Mouse (Mus musculus): Measurements from ENCODE around the gene Map3k1. TPM values are rescaled to one million over a fixed set of nuclear protein-coding genes. Genes with fewer than 3 reads are reported as not detected.

The Map3k1 gene
- polyA plus RNA-seq (2014; fragmentation: Nextera tagmentation; extraction: Ambion mirVana): 14.0 and 14.7 TPM in 2 replicates

DNA sequence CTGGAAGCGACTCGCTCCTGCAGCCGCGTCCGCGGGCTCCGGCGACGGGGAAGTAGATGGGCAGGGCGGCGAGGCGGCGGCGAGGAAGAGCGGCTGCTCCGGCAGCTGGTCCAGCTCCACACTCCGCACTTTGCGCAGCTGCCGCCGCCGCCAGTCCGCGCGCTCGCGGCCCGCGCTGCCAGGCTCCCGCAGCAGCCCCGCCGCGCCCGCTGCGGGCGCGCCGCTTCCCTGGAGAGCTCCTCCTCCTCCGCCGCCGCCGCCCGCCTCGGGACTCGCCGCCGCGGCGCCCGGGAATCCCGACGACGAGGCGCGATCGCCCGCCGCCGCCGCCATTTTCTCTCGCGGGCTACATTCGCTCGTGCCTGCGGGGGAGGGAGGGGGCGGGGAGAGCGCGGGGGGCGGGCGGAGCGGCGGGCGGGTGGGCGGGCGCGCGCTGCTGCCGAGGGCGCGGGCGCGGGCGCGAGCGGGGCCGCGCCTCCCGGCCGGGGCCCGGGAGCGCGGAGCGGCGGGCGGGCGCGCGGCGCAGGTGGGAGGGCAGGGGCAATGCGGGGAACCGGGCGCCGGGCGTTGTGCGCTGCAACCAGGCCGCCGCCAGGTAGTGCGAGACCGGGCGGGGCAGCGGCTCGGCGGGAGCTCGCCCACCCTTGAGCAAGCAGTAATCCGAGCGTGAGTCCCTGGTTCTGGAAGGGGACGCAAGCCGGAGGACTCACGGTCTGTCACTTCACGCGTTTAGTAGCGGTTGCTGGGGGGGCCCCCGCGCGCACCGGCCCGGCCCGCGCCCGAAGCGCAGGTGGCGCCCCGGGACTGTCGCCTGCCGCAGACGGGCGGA is at the start of gene Map3k1:
Gene Map3k1 (minus strand): TSS at position 357 of the 829 bp plus-strand sequence.
- peak within 1 kb of the TSS; percentile 96 for H3K4me3 ChIP-seq (replicated peaks; ENCODE audit: low read length)
- DNase-seq (ENCODE audit: low spot score) (peak; percentile 74), ATAC-seq (ENCODE audit: low FRiP score) (peak; percentile 87)
- peak within 1 kb of the TSS; percentile 93 for H3K4me2 ChIP-seq (replicated peaks)
- peak within 1 kb of the TSS; percentile 99 for H3K27ac ChIP-seq
- WGBS: 0% methylated on average over 61 of the region's 136 CpGs
- H3K27me3 ChIP-seq (ENCODE audit: control insufficient read depth, insufficient read depth, low read length): 0 out of 2 replicates have a peak, but pooled peaks cover 3% of the 10 kb centered on the region
- H3K4me1 ChIP-seq (replicated peaks; ENCODE audit: control insufficient read depth, insufficient read depth, low read length): peaks cover 25% of the 10 kb centered on the region
- no peaks in the 10 kb centered on the region for H3K9me3 ChIP-seq (ENCODE audit: control insufficient read depth, low read length)
- H3K9ac ChIP-seq: peak within 1 kb of the TSS; percentile 89
- no peaks in the 10 kb centered on the region for H3K36me3 ChIP-seq (replicated peaks; ENCODE audit: control insufficient read depth, insufficient read depth)

DNA sequence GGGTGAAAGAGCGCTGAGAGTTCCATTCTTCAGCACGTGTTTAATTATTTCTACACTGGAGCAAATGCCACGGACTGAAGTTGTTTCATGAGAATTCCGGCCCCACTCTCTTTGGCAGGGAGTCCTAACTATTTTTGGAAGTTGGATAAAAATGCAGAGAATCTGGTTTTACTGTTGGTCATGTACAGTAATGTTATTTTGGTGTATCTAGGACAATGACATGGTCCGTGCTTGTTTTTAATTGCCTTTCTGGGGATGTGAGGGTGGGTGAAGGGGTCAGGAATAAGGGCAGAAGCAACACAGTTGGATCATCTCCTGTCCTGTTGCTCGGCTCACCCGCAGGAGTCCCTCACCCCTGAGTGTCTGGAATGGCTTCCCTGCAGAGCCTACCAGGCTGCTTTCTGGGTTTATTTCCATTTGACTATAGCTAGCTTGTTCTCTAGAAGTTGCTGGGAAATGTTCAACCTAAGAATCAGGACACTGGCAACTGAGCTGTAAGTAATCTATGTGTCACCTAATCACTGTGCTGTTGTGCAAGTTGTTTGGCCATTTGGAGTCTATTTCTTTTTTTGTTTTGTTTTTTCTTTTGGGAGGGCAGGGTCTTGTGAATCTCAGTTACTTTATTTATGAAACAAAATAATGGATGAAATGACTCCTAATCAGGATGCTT is 48.1 kb upstream of the Map3k1 start:
- Histone ChIP-seq H3K4me3 (replicated peaks; ENCODE audit: low read length) (no peak overlapping the region), H3K27me3 (ENCODE audit: control insufficient read depth, insufficient read depth, low read length) (no peaks in the 10 kb centered on the region), H3K4me1 (replicated peaks; ENCODE audit: control insufficient read depth, insufficient read depth, low read length) (no peaks in the 10 kb centered on the region), H3K9ac (no peak overlapping the region), H3K4me2 (replicated peaks) (no peak overlapping the region), H3K9me3 (ENCODE audit: control insufficient read depth, low read length) (no peaks in the 10 kb centered on the region), H3K27ac (no peak overlapping the region), H3K36me3 (replicated peaks; ENCODE audit: control insufficient read depth, insufficient read depth) (no peaks in the 10 kb centered on the region)
- no peak for ATAC-seq (ENCODE audit: low FRiP score)
- WGBS: 65% methylated on average over 7 of the region's 7 CpGs
- DNase-seq (ENCODE audit: low spot score): no peak

DNA sequence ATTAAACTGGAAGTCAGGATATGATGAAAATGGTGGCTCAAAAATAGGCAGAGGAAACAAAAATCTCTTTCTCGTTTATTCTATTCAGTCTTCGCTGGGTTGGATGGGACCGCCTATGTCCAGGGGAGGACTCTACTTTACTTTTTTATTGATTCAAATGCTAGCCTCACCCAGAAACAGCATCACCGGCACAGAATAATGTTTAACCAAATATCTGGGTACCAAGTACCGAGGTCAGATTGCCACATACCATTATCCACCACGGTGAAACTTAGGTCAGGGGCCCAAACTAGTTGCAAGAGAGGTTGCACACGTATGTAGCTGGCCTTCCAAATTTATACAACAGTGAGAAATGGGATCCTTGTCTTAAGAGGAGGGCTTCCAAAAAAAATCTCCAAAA is 47.4 kb upstream of the Map3k1 start:
- no peaks in the 10 kb centered on the region for H3K36me3 ChIP-seq (replicated peaks; ENCODE audit: control insufficient read depth, insufficient read depth)
- no peaks in the 10 kb centered on the region for H3K9me3 ChIP-seq (ENCODE audit: control insufficient read depth, low read length)
- no peaks in the 10 kb centered on the region for H3K27me3 ChIP-seq (ENCODE audit: control insufficient read depth, insufficient read depth, low read length)
- 94% methylated on average over 7 of the region's 7 CpGs for WGBS
- no peak overlapping the region for H3K4me3 ChIP-seq (replicated peaks; ENCODE audit: low read length)
- H3K4me1 ChIP-seq (replicated peaks; ENCODE audit: control insufficient read depth, insufficient read depth, low read length): no peaks in the 10 kb centered on the region
- no peak overlapping the region for H3K4me2 ChIP-seq (replicated peaks)
- no peak overlapping the region for H3K27ac ChIP-seq
- no peak overlapping the region for H3K9ac ChIP-seq
- DNase-seq (ENCODE audit: low spot score) (no peak), ATAC-seq (ENCODE audit: low FRiP score) (no peak)

DNA sequence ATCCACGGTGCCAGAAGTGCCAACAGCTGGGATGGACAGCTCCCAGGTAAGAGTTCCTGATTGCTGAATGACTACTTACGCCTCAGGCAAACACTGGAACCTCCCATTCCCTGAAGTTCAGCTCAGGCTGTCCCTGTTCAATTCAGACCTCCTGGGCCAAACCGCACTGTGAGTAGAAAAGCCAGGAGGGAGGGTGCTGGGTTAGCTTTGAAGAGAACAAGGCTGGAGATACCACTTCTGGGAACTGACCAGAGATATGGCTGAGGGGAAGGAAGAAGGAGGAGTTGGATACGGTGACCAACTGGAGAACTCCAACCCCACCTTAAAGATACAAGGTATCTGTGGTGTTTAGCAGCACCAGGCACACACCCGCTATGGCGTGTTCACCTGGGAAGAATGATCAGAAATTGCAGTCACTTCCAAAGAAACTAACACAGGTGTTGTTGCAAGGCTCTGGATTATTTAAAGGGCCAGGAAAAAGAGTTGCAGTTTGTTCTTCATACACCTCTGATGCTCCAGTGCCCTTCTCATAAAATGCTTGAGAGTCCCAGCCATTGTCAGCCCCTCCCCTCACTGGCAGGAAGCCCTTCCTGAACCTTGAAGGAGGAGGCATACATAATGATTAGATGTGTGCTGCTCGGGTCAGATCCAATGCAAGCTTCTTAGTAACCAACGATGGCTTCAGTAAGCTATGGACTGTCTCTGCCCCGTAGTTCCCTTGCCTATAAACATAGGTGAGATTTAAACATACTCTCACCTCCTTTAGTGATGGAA is 43.8 kb upstream of the Map3k1 start:
- H3K27me3 ChIP-seq (ENCODE audit: control insufficient read depth, insufficient read depth, low read length): no peaks in the 10 kb centered on the region
- H3K4me3 ChIP-seq (replicated peaks; ENCODE audit: low read length): no peak overlapping the region
- 91% methylated on average over 9 of the region's 9 CpGs for WGBS
- H3K9ac ChIP-seq: no peak overlapping the region
- no peak overlapping the region for H3K27ac ChIP-seq
- H3K4me1 ChIP-seq (replicated peaks; ENCODE audit: control insufficient read depth, insufficient read depth, low read length): no peaks in the 10 kb centered on the region
- H3K4me2 ChIP-seq (replicated peaks): no peak overlapping the region
- H3K36me3 ChIP-seq (replicated peaks; ENCODE audit: control insufficient read depth, insufficient read depth): no peaks in the 10 kb centered on the region
- DNase-seq (ENCODE audit: low spot score): no peak
- H3K9me3 ChIP-seq (ENCODE audit: control insufficient read depth, low read length): no peaks in the 10 kb centered on the region
- ATAC-seq (ENCODE audit: low FRiP score): no peak

DNA sequence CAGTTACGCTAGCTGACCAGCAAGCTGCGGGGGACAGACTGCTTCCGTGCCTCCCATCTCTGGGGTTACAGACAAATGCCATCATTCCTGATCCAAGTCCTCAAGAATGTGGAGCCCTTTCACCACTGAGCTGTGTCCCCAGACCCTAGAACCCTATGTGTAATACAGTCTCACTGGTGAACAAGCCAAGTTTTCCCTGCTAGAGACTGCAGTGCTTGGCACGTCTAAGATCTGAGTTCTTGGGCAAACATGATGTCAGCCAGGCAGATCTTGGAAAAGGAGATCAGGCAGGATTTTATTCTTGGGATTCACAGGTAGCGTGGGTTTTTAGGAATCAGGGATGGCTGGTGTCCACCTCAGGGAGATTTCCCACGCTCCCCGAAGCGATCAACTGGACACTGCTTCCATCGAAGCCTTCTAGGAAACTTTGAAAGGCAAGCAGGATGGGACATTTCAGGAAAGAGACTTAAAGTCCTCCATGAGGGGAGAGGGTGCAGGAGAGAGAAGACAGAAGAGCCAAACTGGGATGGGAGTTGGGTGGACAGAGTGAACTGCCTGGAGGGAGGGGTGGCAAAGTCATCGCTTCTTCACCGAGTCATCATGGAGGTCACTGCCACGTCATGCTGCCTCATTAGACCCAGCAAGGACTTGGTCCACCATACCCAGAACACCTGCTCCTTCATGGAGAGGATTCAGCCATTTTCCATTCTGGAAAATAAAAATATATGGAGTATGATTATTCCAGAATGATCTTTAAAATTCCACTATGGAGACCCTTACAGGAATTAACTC is 41.4 kb upstream of the Map3k1 start:
- Histone ChIP-seq H3K36me3 (replicated peaks; ENCODE audit: control insufficient read depth, insufficient read depth) (no peaks in the 10 kb centered on the region), H3K4me2 (replicated peaks) (no peak overlapping the region), H3K4me3 (replicated peaks; ENCODE audit: low read length) (no peak overlapping the region), H3K27me3 (ENCODE audit: control insufficient read depth, insufficient read depth, low read length) (no peaks in the 10 kb centered on the region), H3K27ac (no peak overlapping the region), H3K9me3 (ENCODE audit: control insufficient read depth, low read length) (no peaks in the 10 kb centered on the region), H3K9ac (no peak overlapping the region), H3K4me1 (replicated peaks; ENCODE audit: control insufficient read depth, insufficient read depth, low read length) (no peaks in the 10 kb centered on the region)
- ATAC-seq (ENCODE audit: low FRiP score) (no peak), DNase-seq (ENCODE audit: low spot score) (no peak)
- WGBS: 91% methylated on average over 12 of the region's 12 CpGs

DNA sequence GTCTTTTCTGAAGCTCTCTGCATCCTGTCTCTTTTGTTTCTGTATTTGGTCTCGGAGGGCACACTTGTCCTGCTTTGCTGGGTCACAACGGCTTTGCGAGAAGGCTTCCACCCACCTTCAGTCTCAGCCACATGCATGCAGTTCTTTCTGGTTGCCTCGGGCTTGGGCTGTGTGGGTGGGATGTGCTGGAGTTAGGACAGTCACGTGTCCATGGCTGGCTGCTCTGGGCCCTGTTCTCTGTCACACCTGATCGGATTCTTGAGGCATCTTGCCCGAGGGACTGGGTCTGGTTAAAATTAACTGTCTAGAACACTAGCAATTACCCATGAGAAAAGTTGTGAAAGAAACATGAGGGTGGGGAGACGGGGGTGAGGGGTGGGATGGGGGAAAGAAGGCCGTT is 36.7 kb upstream of the Map3k1 start:
- Histone ChIP-seq H3K4me2 (replicated peaks) (no peak overlapping the region), H3K9ac (no peak overlapping the region), H3K9me3 (ENCODE audit: control insufficient read depth, low read length) (no peaks in the 10 kb centered on the region), H3K36me3 (replicated peaks; ENCODE audit: control insufficient read depth, insufficient read depth) (no peaks in the 10 kb centered on the region), H3K27me3 (ENCODE audit: control insufficient read depth, insufficient read depth, low read length) (no peaks in the 10 kb centered on the region), H3K4me3 (replicated peaks; ENCODE audit: low read length) (no peak overlapping the region), H3K27ac (no peak overlapping the region), H3K4me1 (replicated peaks; ENCODE audit: control insufficient read depth, insufficient read depth, low read length) (no peaks in the 10 kb centered on the region)
- 47% methylated on average over 9 of the region's 9 CpGs for WGBS
- ATAC-seq (ENCODE audit: low FRiP score) (no peak), DNase-seq (ENCODE audit: low spot score) (no peak)

DNA sequence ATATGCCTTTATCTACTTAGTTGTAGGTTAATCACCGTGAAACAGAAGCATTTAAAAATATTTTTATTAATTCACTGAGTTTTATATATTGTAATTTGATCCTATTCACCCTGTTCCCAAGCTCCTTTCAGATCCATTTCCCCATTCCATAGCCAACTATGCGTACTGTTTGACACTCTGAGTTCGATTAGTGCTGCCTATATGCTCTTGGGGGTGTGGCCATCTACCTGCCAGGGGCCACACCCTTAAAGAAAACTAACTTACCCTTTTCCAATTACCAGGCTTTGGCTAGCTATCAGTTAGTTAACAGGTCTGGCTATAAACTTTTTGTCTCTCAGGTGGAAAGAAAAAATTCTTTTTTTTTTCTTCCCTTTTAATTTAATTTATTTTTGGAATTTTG is 35.5 kb upstream of the Map3k1 start:
- H3K27me3 ChIP-seq (ENCODE audit: control insufficient read depth, insufficient read depth, low read length): no peaks in the 10 kb centered on the region
- 94% methylated on average over 3 of the region's 3 CpGs for WGBS
- DNase-seq (ENCODE audit: low spot score): no peak
- no peak overlapping the region for H3K9ac ChIP-seq
- no peak for ATAC-seq (ENCODE audit: low FRiP score)
- H3K4me3 ChIP-seq (replicated peaks; ENCODE audit: low read length): no peak overlapping the region
- no peak overlapping the region for H3K27ac ChIP-seq
- no peaks in the 10 kb centered on the region for H3K36me3 ChIP-seq (replicated peaks; ENCODE audit: control insufficient read depth, insufficient read depth)
- H3K4me2 ChIP-seq (replicated peaks): no peak overlapping the region
- H3K4me1 ChIP-seq (replicated peaks; ENCODE audit: control insufficient read depth, insufficient read depth, low read length): no peaks in the 10 kb centered on the region
- H3K9me3 ChIP-seq (ENCODE audit: control insufficient read depth, low read length): no peaks in the 10 kb centered on the region

DNA sequence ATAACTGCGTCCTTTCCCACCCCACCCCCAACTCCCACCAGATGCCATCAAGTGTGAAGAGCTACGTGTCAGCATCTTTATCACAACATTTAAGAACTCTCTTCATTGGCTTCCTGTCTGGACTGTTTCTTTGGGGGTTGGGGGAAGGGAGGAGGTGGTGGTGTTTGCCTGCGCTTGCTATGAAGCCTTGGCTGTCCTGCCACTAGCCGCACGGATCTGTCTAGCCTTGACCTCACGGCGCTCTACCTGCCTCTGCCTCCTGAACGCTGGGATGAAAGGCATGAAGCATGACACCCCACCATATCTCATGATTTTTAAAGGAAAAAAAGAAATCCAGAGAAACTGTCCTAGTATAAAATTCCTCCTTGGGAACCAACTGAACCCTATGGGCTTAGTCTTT is 27.0 kb upstream of the Map3k1 start:
- WGBS: 79% methylated on average over 8 of the region's 8 CpGs
- no peak for DNase-seq (ENCODE audit: low spot score)
- Histone ChIP-seq H3K4me2 (replicated peaks) (no peak overlapping the region), H3K4me3 (replicated peaks; ENCODE audit: low read length) (no peak overlapping the region), H3K27ac (no peak overlapping the region), H3K36me3 (replicated peaks; ENCODE audit: control insufficient read depth, insufficient read depth) (no peaks in the 10 kb centered on the region), H3K9ac (no peak overlapping the region), H3K27me3 (ENCODE audit: control insufficient read depth, insufficient read depth, low read length) (no peaks in the 10 kb centered on the region), H3K4me1 (replicated peaks; ENCODE audit: control insufficient read depth, insufficient read depth, low read length) (0 out of 2 replicates have a peak, but pooled peaks cover 3% of the 10 kb centered on the region), H3K9me3 (ENCODE audit: control insufficient read depth, low read length) (no peaks in the 10 kb centered on the region)
- no peak for ATAC-seq (ENCODE audit: low FRiP score)

All from hindbrain, embryonic 14.5 days (tissue).